Mouse (Mus musculus): ENCODE measurements around the gene Rpl27. TPM values are rescaled to one million over a fixed set of nuclear protein-coding genes. Genes with fewer than 3 reads are reported as not detected.
A peak's percentile ranks its signal among the peaks of the same experiment; 100 is the strongest.
"Not testable (repeated sequence)": the region's sequence is repeated elsewhere in the genome, so short reads cannot be mapped to it uniquely, and the experiment has no call there.

Gene Rpl27
- polyA plus RNA-seq, 1 experiment from 2014 or later, result 579 TPM

GRCm38 (mm10) chr11:101462583-101463440 lies 20.7 kb downstream of the Rpl27 start:
- H3K4me2 ChIP-seq, result peak overlapping the region; percentile 100
- H3K9ac ChIP-seq (ENCODE audit: low read depth, low read length), result no peak overlapping the region
- peaks cover 15% of the 10 kb centered on the region for H3K36me3 ChIP-seq (ENCODE audit: control insufficient read depth, insufficient read depth, low read length)
- DNase-seq (ENCODE audit: low spot score) (no peak), ATAC-seq (replicated peaks; ENCODE audit: low FRiP score) (0 out of 2 replicates have a peak, but pooled peaks have one; percentile 23)
- H3K4me1 ChIP-seq (replicated peaks; ENCODE audit: control insufficient read depth, insufficient read depth, low read length), result peaks cover 52% of the 10 kb centered on the region
- peak overlapping the region; percentile 13; the same call in 1 of the 2 replicates for H3K27ac ChIP-seq (ENCODE audit: low read depth, low read length)
- 30% methylated on average over 13 of the region's 13 CpGs for WGBS
- no peaks in the 10 kb centered on the region for H3K27me3 ChIP-seq (replicated peaks; ENCODE audit: control insufficient read depth, insufficient read depth, low read length)
- H3K4me3 ChIP-seq (ENCODE audit: low read depth, low read length), result no peak overlapping the region
- no peaks in the 10 kb centered on the region for H3K9me3 ChIP-seq (ENCODE audit: control insufficient read depth, low read length)

GRCm38 (mm10) chr11:101464211-101465100 lies 22.4 kb downstream of the Rpl27 start, which contains the start of gene Rnd2:
Gene Rnd2, plus strand, starts transcription at chr11:101464999.
- peak within 1 kb of the TSS; percentile 55 for H3K27ac ChIP-seq (ENCODE audit: low read depth, low read length)
- H3K4me1 ChIP-seq (replicated peaks; ENCODE audit: control insufficient read depth, insufficient read depth, low read length), result peaks cover 56% of the 10 kb centered on the region
- 9% methylated on average over 12 of the region's 12 CpGs for WGBS
- peak within 1 kb of the TSS; percentile 100 for H3K4me2 ChIP-seq
- H3K4me3 ChIP-seq (ENCODE audit: low read depth, low read length), result peak within 1 kb of the TSS; percentile 81
- DNase-seq (ENCODE audit: low spot score), result no peak
- H3K36me3 ChIP-seq (ENCODE audit: control insufficient read depth, insufficient read depth, low read length), result peaks cover 8% of the 10 kb centered on the region; the same call in 1 of the 2 replicates
- no peaks in the 10 kb centered on the region for H3K9me3 ChIP-seq (ENCODE audit: control insufficient read depth, low read length)
- peak within 1 kb of the TSS; percentile 66 for H3K9ac ChIP-seq (ENCODE audit: low read depth, low read length)
- H3K27me3 ChIP-seq (replicated peaks; ENCODE audit: control insufficient read depth, insufficient read depth, low read length), result no peaks in the 10 kb centered on the region
- ATAC-seq (replicated peaks; ENCODE audit: low FRiP score), result no peak

GRCm38 (mm10) chr11:101465101-101465868 lies 23.2 kb downstream of the Rpl27 start:
- H3K27ac ChIP-seq (ENCODE audit: low read depth, low read length), result peak overlapping the region; percentile 55
- H3K4me2 ChIP-seq, result peak overlapping the region; percentile 100
- H3K27me3 ChIP-seq (replicated peaks; ENCODE audit: control insufficient read depth, insufficient read depth, low read length), result no peaks in the 10 kb centered on the region
- peak overlapping the region; percentile 81 for H3K4me3 ChIP-seq (ENCODE audit: low read depth, low read length)
- H3K9ac ChIP-seq (ENCODE audit: low read depth, low read length), result peak overlapping the region; percentile 66
- WGBS, result 2% methylated on average over 51 of the region's 51 CpGs
- DNase-seq (ENCODE audit: low spot score) (peak; percentile 72), ATAC-seq (replicated peaks; ENCODE audit: low FRiP score) (peak; percentile 19; the same call in 1 of the 2 replicates)
- H3K36me3 ChIP-seq (ENCODE audit: control insufficient read depth, insufficient read depth, low read length), result peaks cover 5% of the 10 kb centered on the region; the same call in 1 of the 2 replicates
- no peaks in the 10 kb centered on the region for H3K9me3 ChIP-seq (ENCODE audit: control insufficient read depth, low read length)
- peaks cover 51% of the 10 kb centered on the region for H3K4me1 ChIP-seq (replicated peaks; ENCODE audit: control insufficient read depth, insufficient read depth, low read length)

GRCm38 (mm10) chr11:101465869-101466551 lies 23.9 kb downstream of the Rpl27 start, which contains the start of gene Vat1:
Gene Vat1, minus strand, starts transcription at chr11:101466230.
- H3K27me3 ChIP-seq (replicated peaks; ENCODE audit: control insufficient read depth, insufficient read depth, low read length), result no peaks in the 10 kb centered on the region
- H3K4me2 ChIP-seq, result peak within 1 kb of the TSS; percentile 100
- peak within 1 kb of the TSS; percentile 55 for H3K27ac ChIP-seq (ENCODE audit: low read depth, low read length)
- H3K4me1 ChIP-seq (replicated peaks; ENCODE audit: control insufficient read depth, insufficient read depth, low read length), result peaks cover 51% of the 10 kb centered on the region
- H3K4me3 ChIP-seq (ENCODE audit: low read depth, low read length), result peak within 1 kb of the TSS; percentile 81
- ATAC-seq (replicated peaks; ENCODE audit: low FRiP score), result peak; percentile 60
- DNase-seq (ENCODE audit: low spot score), result peak; percentile 75
- 0 out of 2 replicates have a peak, but pooled peaks cover 2% of the 10 kb centered on the region for H3K36me3 ChIP-seq (ENCODE audit: control insufficient read depth, insufficient read depth, low read length)
- 1% methylated on average over 60 of the region's 60 CpGs for WGBS
- no peaks in the 10 kb centered on the region for H3K9me3 ChIP-seq (ENCODE audit: control insufficient read depth, low read length)
- peak within 1 kb of the TSS; percentile 66 for H3K9ac ChIP-seq (ENCODE audit: low read depth, low read length)

GRCm38 (mm10) chr11:101466552-101466950 lies 24.5 kb downstream of the Rpl27 start:
- H3K9me3 ChIP-seq (ENCODE audit: control insufficient read depth, low read length); H3K36me3 ChIP-seq (ENCODE audit: control insufficient read depth, insufficient read depth, low read length); H3K27ac ChIP-seq (ENCODE audit: low read depth, low read length); H3K27me3 ChIP-seq (replicated peaks; ENCODE audit: control insufficient read depth, insufficient read depth, low read length); ATAC-seq (replicated peaks; ENCODE audit: low FRiP score); DNase-seq (ENCODE audit: low spot score); H3K9ac ChIP-seq (ENCODE audit: low read depth, low read length): not testable (repeated sequence)
- WGBS, result 57% methylated on average over 5 of the region's 5 CpGs
- H3K4me3 ChIP-seq (ENCODE audit: low read depth, low read length), result peak overlapping the region; percentile 81
- peaks cover 51% of the 10 kb centered on the region for H3K4me1 ChIP-seq (replicated peaks; ENCODE audit: control insufficient read depth, insufficient read depth, low read length)
- peak overlapping the region; percentile 100 for H3K4me2 ChIP-seq

GRCm38 (mm10) chr11:101467477-101468262 lies 25.6 kb downstream of the Rpl27 start:
- H3K27ac ChIP-seq (ENCODE audit: low read depth, low read length), result no peak overlapping the region

GRCm38 (mm10) chr11:101468263-101468688 lies 26.2 kb downstream of the Rpl27 start:
- no peak overlapping the region for H3K27ac ChIP-seq (ENCODE audit: low read depth, low read length)
- no peaks in the 10 kb centered on the region for H3K9me3 ChIP-seq (ENCODE audit: control insufficient read depth, low read length)
- H3K4me2 ChIP-seq, result peak overlapping the region; percentile 100
- H3K4me1 ChIP-seq (replicated peaks; ENCODE audit: control insufficient read depth, insufficient read depth, low read length), result peaks cover 40% of the 10 kb centered on the region
- ATAC-seq (replicated peaks; ENCODE audit: low FRiP score), result peak; percentile 6
- H3K27me3 ChIP-seq (replicated peaks; ENCODE audit: control insufficient read depth, insufficient read depth, low read length), result 0 out of 2 replicates have a peak, but pooled peaks cover 2% of the 10 kb centered on the region
- DNase-seq (ENCODE audit: low spot score), result no peak
- WGBS, result under 1% methylated on average over 29 of the region's 31 CpGs
- H3K9ac ChIP-seq (ENCODE audit: low read depth, low read length), result peak overlapping the region; percentile 65
- H3K4me3 ChIP-seq (ENCODE audit: low read depth, low read length), result peak overlapping the region; percentile 66
- 0 out of 2 replicates have a peak, but pooled peaks cover 2% of the 10 kb centered on the region for H3K36me3 ChIP-seq (ENCODE audit: control insufficient read depth, insufficient read depth, low read length)

More at GRCm38 (mm10) chr11:101467477-101468262, 25.6 kb downstream of the Rpl27 start:
- ATAC-seq (replicated peaks; ENCODE audit: low FRiP score), result peak; percentile 77
- H3K36me3 ChIP-seq (ENCODE audit: control insufficient read depth, insufficient read depth, low read length), result 0 out of 2 replicates have a peak, but pooled peaks cover 2% of the 10 kb centered on the region
- DNase-seq (ENCODE audit: low spot score), result peak; percentile 75
- H3K9me3 ChIP-seq (ENCODE audit: control insufficient read depth, low read length), result no peaks in the 10 kb centered on the region
- H3K9ac ChIP-seq (ENCODE audit: low read depth, low read length), result peak overlapping the region; percentile 65
- H3K4me1 ChIP-seq (replicated peaks; ENCODE audit: control insufficient read depth, insufficient read depth, low read length), result peaks cover 47% of the 10 kb centered on the region
- H3K4me3 ChIP-seq (ENCODE audit: low read depth, low read length), result peak overlapping the region; percentile 66
- H3K4me2 ChIP-seq, result peak overlapping the region; percentile 100
- H3K27me3 ChIP-seq (replicated peaks; ENCODE audit: control insufficient read depth, insufficient read depth, low read length), result no peaks in the 10 kb centered on the region
- WGBS, result 1% methylated on average over 51 of the region's 54 CpGs

Measured in liver, embryonic 11.5 days (tissue).